Mouse (Mus musculus): ENCODE results near the gene Pphln1. TPM values are rescaled to one million over a fixed set of nuclear protein-coding genes. Genes with fewer than 3 reads are reported as not detected.

Pphln1 gene
- total and polyA plus RNA-seq, 2 experiments from 2014 or later = 11.1 to 22.6 TPM

DNA sequence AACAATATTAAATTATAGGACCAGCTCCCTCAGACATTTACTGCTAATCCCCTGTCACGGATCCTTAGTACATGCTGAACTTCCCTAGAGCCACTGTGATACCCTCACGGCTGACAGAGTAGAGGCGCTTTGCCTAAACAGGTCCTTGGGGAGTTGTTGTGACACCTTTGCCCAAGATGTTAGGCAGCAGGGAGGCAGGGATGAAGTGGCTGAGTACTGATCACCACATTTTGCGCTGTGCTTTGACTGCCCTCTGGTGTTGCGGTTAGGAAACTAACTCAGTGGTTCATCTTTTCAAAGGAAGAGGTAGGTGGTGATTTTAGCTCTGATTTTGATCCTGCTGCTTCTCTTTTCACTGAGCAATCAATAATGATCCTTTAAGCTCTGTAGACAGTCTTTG is 40.5 kb downstream of the Pphln1 start:
- Histone ChIP-seq H3K27me3 (ENCODE audit: control insufficient read depth, insufficient read depth, low read length) (no peaks in the 10 kb centered on the region), H3K4me3 (ENCODE audit: low read depth, low read length) (no peak overlapping the region), H3K4me1 (ENCODE audit: control insufficient read depth, insufficient read depth) (no peaks in the 10 kb centered on the region), H3K9ac (replicated peaks; ENCODE audit: low read depth, low read length) (no peak overlapping the region), H3K27ac (ENCODE audit: low read depth) (no peak overlapping the region), H3K4me2 (ENCODE audit: low read depth, low read length) (no peak overlapping the region), H3K9me3 (replicated peaks; ENCODE audit: control insufficient read depth, low read length) (no peaks in the 10 kb centered on the region), H3K36me3 (replicated peaks; ENCODE audit: control insufficient read depth, insufficient read depth, low read length) (peaks cover 31% of the 10 kb centered on the region)
- peak; percentile 93 for TF ChIP-seq CTCF (IDR thresholded peaks at IDR 0.05; ENCODE audit: low read depth)
- TF ChIP-seq EP300 (IDR thresholded peaks at IDR 0.05; ENCODE audit: low read depth) = no peak
- peak; percentile 46 for DNase-seq (ENCODE audit: low spot score)
- ATAC-seq (ENCODE audit: insufficient read depth, low read depth) = no peak
- WGBS = 38% methylated on average over 5 of the region's 5 CpGs

DNA sequence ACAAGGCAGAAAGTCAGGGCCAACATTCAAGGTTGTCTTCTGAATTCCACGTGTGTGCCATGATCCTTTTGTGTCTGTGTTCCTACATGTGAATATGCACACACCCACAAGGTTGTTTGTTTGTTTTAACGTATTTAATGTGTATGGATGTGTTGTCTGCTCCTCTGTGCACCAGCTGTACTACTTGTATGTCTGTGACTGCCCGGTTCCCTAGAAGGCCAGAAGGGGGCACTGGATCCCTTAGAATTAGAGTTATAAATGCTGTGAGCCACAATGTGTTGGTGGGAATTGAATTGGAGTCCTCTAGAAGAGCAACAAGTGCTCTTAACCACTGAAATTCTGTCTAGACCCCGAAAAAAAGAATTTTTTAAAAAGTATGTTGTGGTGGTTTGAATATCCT is 44.1 kb downstream of the Pphln1 start:
- 0 out of 2 replicates have a peak, but pooled peaks have one; percentile 6 for TF ChIP-seq CTCF (IDR thresholded peaks at IDR 0.05; ENCODE audit: low read depth)
- no peak for TF ChIP-seq EP300 (IDR thresholded peaks at IDR 0.05; ENCODE audit: low read depth)
- no peak overlapping the region for H3K9ac ChIP-seq (replicated peaks; ENCODE audit: low read depth, low read length)
- H3K4me3 ChIP-seq (ENCODE audit: low read depth, low read length) = no peak overlapping the region
- H3K4me1 ChIP-seq (ENCODE audit: control insufficient read depth, insufficient read depth) = no peaks in the 10 kb centered on the region
- no peak for ATAC-seq (ENCODE audit: insufficient read depth, low read depth)
- no peak overlapping the region for H3K27ac ChIP-seq (ENCODE audit: low read depth)
- no peak overlapping the region for H3K4me2 ChIP-seq (ENCODE audit: low read depth, low read length)
- no peak for DNase-seq (ENCODE audit: low spot score)
- WGBS = 93% methylated on average over 4 of the region's 4 CpGs
- no peaks in the 10 kb centered on the region for H3K9me3 ChIP-seq (replicated peaks; ENCODE audit: control insufficient read depth, low read length)
- no peaks in the 10 kb centered on the region for H3K27me3 ChIP-seq (ENCODE audit: control insufficient read depth, insufficient read depth, low read length)
- peaks cover 32% of the 10 kb centered on the region for H3K36me3 ChIP-seq (replicated peaks; ENCODE audit: control insufficient read depth, insufficient read depth, low read length)

DNA sequence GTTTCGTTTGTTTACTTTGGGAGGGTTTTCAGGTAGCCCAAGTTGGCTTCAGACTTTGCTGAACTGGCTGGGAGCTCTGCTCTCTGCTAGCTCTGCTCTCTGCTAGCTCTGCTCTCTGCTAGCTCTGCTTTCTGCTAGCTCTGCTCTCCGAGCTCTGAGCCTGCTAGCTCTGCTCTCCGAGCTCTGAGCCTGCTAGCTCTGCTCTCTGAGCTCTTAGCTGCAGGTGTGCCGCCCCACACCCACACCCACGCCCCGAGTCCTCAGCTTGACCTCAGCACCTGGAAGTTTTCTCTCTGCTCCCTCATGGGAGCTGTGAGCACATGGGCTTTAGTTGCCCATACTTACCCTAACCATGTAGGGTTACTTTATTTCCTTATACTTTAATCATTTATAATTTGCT is 45.5 kb downstream of the Pphln1 start:
- DNase-seq (ENCODE audit: low spot score) (no peak), ATAC-seq (ENCODE audit: insufficient read depth, low read depth) (no peak)
- no peak overlapping the region for H3K4me3 ChIP-seq (ENCODE audit: low read depth, low read length)
- no peak overlapping the region for H3K27ac ChIP-seq (ENCODE audit: low read depth)
- H3K9ac ChIP-seq (replicated peaks; ENCODE audit: low read depth, low read length) = no peak overlapping the region
- 92% methylated on average over 6 of the region's 6 CpGs for WGBS
- no peaks in the 10 kb centered on the region for H3K27me3 ChIP-seq (ENCODE audit: control insufficient read depth, insufficient read depth, low read length)
- no peaks in the 10 kb centered on the region for H3K9me3 ChIP-seq (replicated peaks; ENCODE audit: control insufficient read depth, low read length)
- TF ChIP-seq EP300 (IDR thresholded peaks at IDR 0.05; ENCODE audit: low read depth) (no peak), CTCF (IDR thresholded peaks at IDR 0.05; ENCODE audit: low read depth) (no peak)
- no peaks in the 10 kb centered on the region for H3K4me1 ChIP-seq (ENCODE audit: control insufficient read depth, insufficient read depth)
- peaks cover 32% of the 10 kb centered on the region for H3K36me3 ChIP-seq (replicated peaks; ENCODE audit: control insufficient read depth, insufficient read depth, low read length)
- H3K4me2 ChIP-seq (ENCODE audit: low read depth, low read length) = no peak overlapping the region

DNA sequence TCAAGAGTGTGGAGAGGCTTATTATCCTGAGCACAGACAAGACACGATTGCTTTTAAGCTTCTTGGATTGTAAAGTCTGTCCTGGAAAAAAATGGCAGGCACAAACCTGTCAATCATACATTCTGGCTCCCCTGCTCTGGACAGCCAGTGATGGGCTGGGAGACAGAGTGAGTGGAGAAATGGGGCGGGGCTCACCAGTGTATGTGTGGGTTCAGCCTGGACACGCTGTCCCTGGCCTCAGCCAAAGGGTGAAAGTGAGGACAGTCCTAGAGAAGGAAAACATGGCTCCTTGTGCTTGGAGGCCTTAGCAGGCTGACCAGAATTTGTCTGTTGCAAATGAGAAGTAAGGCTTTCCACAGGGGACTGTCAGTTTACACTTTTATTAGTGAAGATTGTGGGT is 50.7 kb downstream of the Pphln1 start:
- no peak for TF ChIP-seq EP300 (IDR thresholded peaks at IDR 0.05; ENCODE audit: low read depth)
- TF ChIP-seq CTCF (IDR thresholded peaks at IDR 0.05; ENCODE audit: low read depth) = no peak
- Histone ChIP-seq H3K27me3 (ENCODE audit: control insufficient read depth, insufficient read depth, low read length) (no peaks in the 10 kb centered on the region), H3K36me3 (replicated peaks; ENCODE audit: control insufficient read depth, insufficient read depth, low read length) (0 out of 2 replicates have a peak, but pooled peaks cover 5% of the 10 kb centered on the region), H3K4me3 (ENCODE audit: low read depth, low read length) (no peak overlapping the region), H3K4me2 (ENCODE audit: low read depth, low read length) (no peak overlapping the region), H3K9me3 (replicated peaks; ENCODE audit: control insufficient read depth, low read length) (no peaks in the 10 kb centered on the region), H3K27ac (ENCODE audit: low read depth) (no peak overlapping the region), H3K9ac (replicated peaks; ENCODE audit: low read depth, low read length) (no peak overlapping the region), H3K4me1 (ENCODE audit: control insufficient read depth, insufficient read depth) (no peaks in the 10 kb centered on the region)
- DNase-seq (ENCODE audit: low spot score) = no peak
- WGBS = 65% methylated on average over 3 of the region's 3 CpGs
- peak; percentile 39; the same call in 1 of the 2 replicates for ATAC-seq (ENCODE audit: insufficient read depth, low read depth)

DNA sequence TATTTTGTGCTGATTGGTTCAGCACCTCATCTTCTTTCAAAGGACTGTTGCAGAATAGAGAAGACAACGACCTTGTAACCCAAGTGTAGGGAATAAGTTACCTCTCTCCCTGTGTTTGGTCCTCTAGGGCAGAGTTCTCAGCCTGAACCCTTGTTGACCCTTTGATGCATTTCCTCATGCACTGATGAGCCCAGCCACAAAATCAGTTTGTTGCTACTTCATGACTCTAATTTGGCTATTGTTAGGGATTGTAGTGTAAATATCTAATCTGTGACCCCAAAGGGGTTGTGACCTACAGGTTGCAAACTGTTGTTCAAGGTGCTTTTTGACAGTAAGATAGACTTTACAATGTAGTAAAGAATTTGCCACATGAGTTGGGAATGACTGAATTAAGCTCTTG is 55.1 kb downstream of the Pphln1 start:
- no peak overlapping the region for H3K27ac ChIP-seq (ENCODE audit: low read depth)
- 79% methylated on average over 1 of the region's 1 CpGs for WGBS
- TF ChIP-seq EP300 (IDR thresholded peaks at IDR 0.05; ENCODE audit: low read depth) (no peak), CTCF (IDR thresholded peaks at IDR 0.05; ENCODE audit: low read depth) (no peak)
- no peaks in the 10 kb centered on the region for H3K9me3 ChIP-seq (replicated peaks; ENCODE audit: control insufficient read depth, low read length)
- DNase-seq (ENCODE audit: low spot score) = no peak
- no peak overlapping the region for H3K9ac ChIP-seq (replicated peaks; ENCODE audit: low read depth, low read length)
- H3K4me1 ChIP-seq (ENCODE audit: control insufficient read depth, insufficient read depth) = no peaks in the 10 kb centered on the region
- no peaks in the 10 kb centered on the region for H3K27me3 ChIP-seq (ENCODE audit: control insufficient read depth, insufficient read depth, low read length)
- no peak for ATAC-seq (ENCODE audit: insufficient read depth, low read depth)
- no peak overlapping the region for H3K4me2 ChIP-seq (ENCODE audit: low read depth, low read length)
- 0 out of 2 replicates have a peak, but pooled peaks cover 7% of the 10 kb centered on the region for H3K36me3 ChIP-seq (replicated peaks; ENCODE audit: control insufficient read depth, insufficient read depth, low read length)
- H3K4me3 ChIP-seq (ENCODE audit: low read depth, low read length) = no peak overlapping the region

DNA sequence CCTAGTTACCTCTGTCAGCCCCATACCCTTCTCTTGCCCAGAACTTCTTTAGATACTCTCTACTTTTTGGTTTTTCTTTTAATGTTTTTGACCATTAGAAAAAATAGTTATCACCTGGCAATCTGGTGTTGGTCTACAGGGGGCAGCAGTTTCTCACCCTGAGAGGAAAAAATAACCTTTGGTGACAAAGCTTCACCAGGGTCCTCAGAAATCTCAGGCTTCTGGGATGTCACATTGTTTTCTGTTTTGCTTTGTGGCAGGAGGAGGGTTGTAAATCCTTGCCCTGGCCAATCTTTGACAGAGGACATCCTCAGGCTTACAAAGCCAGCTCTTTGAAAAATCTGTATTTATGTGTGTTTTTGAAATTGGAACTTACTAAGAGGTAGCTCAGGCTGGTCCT is 57.9 kb downstream of the Pphln1 start:
- Histone ChIP-seq H3K4me2 (ENCODE audit: low read depth, low read length) (no peak overlapping the region), H3K27me3 (ENCODE audit: control insufficient read depth, insufficient read depth, low read length) (no peaks in the 10 kb centered on the region), H3K9ac (replicated peaks; ENCODE audit: low read depth, low read length) (no peak overlapping the region), H3K4me3 (ENCODE audit: low read depth, low read length) (no peak overlapping the region), H3K9me3 (replicated peaks; ENCODE audit: control insufficient read depth, low read length) (no peaks in the 10 kb centered on the region), H3K4me1 (ENCODE audit: control insufficient read depth, insufficient read depth) (no peaks in the 10 kb centered on the region), H3K36me3 (replicated peaks; ENCODE audit: control insufficient read depth, insufficient read depth, low read length) (0 out of 2 replicates have a peak, but pooled peaks cover 12% of the 10 kb centered on the region), H3K27ac (ENCODE audit: low read depth) (no peak overlapping the region)
- DNase-seq (ENCODE audit: low spot score) = no peak
- peak; percentile 29; the same call in 1 of the 2 replicates for TF ChIP-seq CTCF (IDR thresholded peaks at IDR 0.05; ENCODE audit: low read depth)
- TF ChIP-seq EP300 (IDR thresholded peaks at IDR 0.05; ENCODE audit: low read depth) = no peak
- ATAC-seq (ENCODE audit: insufficient read depth, low read depth) = no peak

Data from heart, postnatal 0 days (tissue).